In the genomic region with DNA sequence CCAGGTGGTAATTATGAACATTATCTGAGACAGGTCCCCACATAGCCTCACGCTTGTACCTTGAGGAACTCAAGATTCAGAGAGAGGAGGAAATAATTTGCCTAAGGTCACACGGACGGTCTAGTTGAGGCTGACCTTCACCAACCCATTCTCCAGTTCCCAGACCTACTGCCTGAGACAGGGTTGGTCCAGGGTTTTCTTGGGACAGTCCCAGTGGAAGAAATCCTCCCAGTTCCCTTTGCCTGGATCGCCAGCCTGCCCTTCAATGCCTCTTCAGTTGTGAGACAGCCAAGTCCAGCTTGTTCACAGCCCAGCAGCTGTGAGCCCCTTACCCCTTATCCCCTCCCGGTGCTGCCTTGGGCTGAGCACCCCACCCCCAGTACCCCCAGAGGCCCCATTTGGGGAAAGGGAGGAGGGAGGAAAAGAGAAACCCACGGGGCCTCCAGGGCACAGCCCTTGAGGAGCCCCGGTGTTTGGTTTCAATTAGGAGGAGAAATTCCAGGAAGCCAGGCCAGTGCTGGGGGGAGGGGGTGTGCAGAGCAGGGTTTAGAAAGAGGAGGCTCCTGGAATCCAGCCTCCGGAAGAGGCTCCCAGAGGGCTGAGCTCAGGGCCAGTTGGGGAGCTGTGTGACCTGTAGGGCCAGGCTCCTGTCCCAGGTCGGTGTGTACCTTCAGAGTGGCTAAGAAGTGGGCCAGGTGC, we compare ENCODE assay signal across 8 mouse cellular contexts. TPM values are rescaled to one million over a fixed set of nuclear protein-coding genes. Genes with fewer than 3 reads are reported as not detected.
DNase-seq lines count a peak whose midpoint lies in the region; ATAC-seq and TF ChIP-seq lines count a peak whose summit lies in the region.

No protein-coding gene starts in this region.

- peak; percentile 74 for ATAC-seq in forebrain, embryonic 14.5 days
- peak; percentile 69; the same call in 1 of the 2 replicates for ATAC-seq in hindbrain, embryonic 11.5 days (ENCODE audit: low FRiP score)
- peak; percentile 90 for ATAC-seq in limb, embryonic 15.5 days (ENCODE audit: insufficient number of reproducible peaks, low FRiP score, low TSS enrichment, low read depth)
- ATAC-seq in neural tube, embryonic 11.5 days (ENCODE audit: insufficient read depth, low FRiP score, low TSS enrichment): no peak

- WGBS in spleen, adult 2 months: 40% methylated on average over 9 of the region's 9 CpGs
- 14% methylated on average over 9 of the region's 9 CpGs for WGBS in forebrain, embryonic 14.5 days
- WGBS in hindbrain, embryonic 11.5 days: 16% methylated on average over 9 of the region's 9 CpGs
- WGBS in limb, embryonic 15.5 days: 10% methylated on average over 9 of the region's 9 CpGs
- 13% methylated on average over 9 of the region's 9 CpGs for WGBS in neural tube, embryonic 11.5 days
- WGBS in thymus, adult 2 months: 56% methylated on average over 9 of the region's 9 CpGs

- no peaks in the 10 kb centered on the region for H3K9me3 ChIP-seq in forebrain, embryonic 14.5 days (replicated peaks; ENCODE audit: control insufficient read depth, low read length)
- no peaks in the 10 kb centered on the region for H3K9me3 ChIP-seq in hindbrain, embryonic 11.5 days (ENCODE audit: control insufficient read depth, low read length)
- no peaks in the 10 kb centered on the region for H3K9me3 ChIP-seq in limb, embryonic 15.5 days
- no peaks in the 10 kb centered on the region for H3K9me3 ChIP-seq in neural tube, embryonic 11.5 days (ENCODE audit: control insufficient read depth, low read length)

- peak overlapping the region; percentile 18; the same call in 1 of the 2 replicates for H3K27ac ChIP-seq in spleen, adult 2 months (ENCODE audit: insufficient read depth, low read length)
- H3K27ac ChIP-seq in forebrain, embryonic 14.5 days (ENCODE audit: low read depth, low read length): no peak overlapping the region; the same call in 1 of the 2 replicates
- peak overlapping the region; percentile 56; the same call in 1 of the 2 replicates for H3K27ac ChIP-seq in hindbrain, embryonic 11.5 days (ENCODE audit: low read depth, low read length)
- H3K27ac ChIP-seq in limb, embryonic 15.5 days: peak overlapping the region; percentile 92
- peak overlapping the region; percentile 15; the same call in 1 of the 2 replicates for H3K27ac ChIP-seq in neural tube, embryonic 11.5 days (ENCODE audit: low read depth, low read length)
- H3K27ac ChIP-seq in left cerebral cortex, adult 2 months: no peak overlapping the region
- H3K27ac ChIP-seq in thymus, adult 2 months (ENCODE audit: control insufficient read depth, insufficient read depth, low read length): no peak overlapping the region

- peaks cover 4% of the 10 kb centered on the region; the same call in 1 of the 2 replicates for H3K4me1 ChIP-seq in spleen, adult 2 months (ENCODE audit: control insufficient read depth, insufficient read depth, insufficient read length)
- peaks cover 19% of the 10 kb centered on the region for H3K4me1 ChIP-seq in forebrain, embryonic 14.5 days (ENCODE audit: control insufficient read depth, insufficient read depth, low read length)
- peaks cover 5% of the 10 kb centered on the region; the same call in 1 of the 2 replicates for H3K4me1 ChIP-seq in hindbrain, embryonic 11.5 days (replicated peaks; ENCODE audit: control insufficient read depth, insufficient read depth, low read length)
- H3K4me1 ChIP-seq in limb, embryonic 15.5 days: peaks cover 27% of the 10 kb centered on the region
- H3K4me1 ChIP-seq in neural tube, embryonic 11.5 days (ENCODE audit: control insufficient read depth, insufficient read depth, low read length): peaks cover 11% of the 10 kb centered on the region
- peaks cover 9% of the 10 kb centered on the region for H3K4me1 ChIP-seq in thymus, adult 2 months (replicated peaks; ENCODE audit: control insufficient read depth, insufficient read depth, low read length)

- H3K36me3 ChIP-seq in spleen, adult 2 months (ENCODE audit: control insufficient read depth, insufficient read depth, low read length): no peaks in the 10 kb centered on the region
- H3K36me3 ChIP-seq in forebrain, embryonic 14.5 days (ENCODE audit: control insufficient read depth, insufficient read depth, low read length): no peaks in the 10 kb centered on the region
- H3K36me3 ChIP-seq in hindbrain, embryonic 11.5 days (ENCODE audit: control insufficient read depth, insufficient read depth, low read length): no peaks in the 10 kb centered on the region
- no peaks in the 10 kb centered on the region for H3K36me3 ChIP-seq in limb, embryonic 15.5 days
- no peaks in the 10 kb centered on the region for H3K36me3 ChIP-seq in neural tube, embryonic 11.5 days (ENCODE audit: control insufficient read depth, insufficient read depth, low read length)
- no peaks in the 10 kb centered on the region for H3K36me3 ChIP-seq in thymus, adult 2 months (ENCODE audit: control insufficient read depth, insufficient read depth, low read length)

- H3K4me3 ChIP-seq in spleen, adult 2 months (ENCODE audit: extremely low read depth, insufficient read depth, insufficient read length): no peak overlapping the region
- H3K4me3 ChIP-seq in forebrain, embryonic 14.5 days (ENCODE audit: low read depth, low read length): no peak overlapping the region
- H3K4me3 ChIP-seq in hindbrain, embryonic 11.5 days (ENCODE audit: low read depth, low read length): no peak overlapping the region
- H3K4me3 ChIP-seq in limb, embryonic 15.5 days: peak overlapping the region; percentile 16
- no peak overlapping the region for H3K4me3 ChIP-seq in neural tube, embryonic 11.5 days (ENCODE audit: low read depth, low read length)
- no peak overlapping the region for H3K4me3 ChIP-seq in left cerebral cortex, adult 2 months
- no peak overlapping the region for H3K4me3 ChIP-seq in thymus, adult 2 months (ENCODE audit: control insufficient read depth, insufficient read depth, low read length)

- peak overlapping the region; percentile 3; the same call in 1 of the 2 replicates for H3K4me2 ChIP-seq in forebrain, embryonic 14.5 days (ENCODE audit: low read length)
- no peak overlapping the region for H3K4me2 ChIP-seq in hindbrain, embryonic 11.5 days (replicated peaks; ENCODE audit: low read depth, low read length)
- peak overlapping the region; percentile 43 for H3K4me2 ChIP-seq in limb, embryonic 15.5 days
- 0 out of 2 replicates have a peak overlapping the region, but pooled peaks have one; percentile 7 for H3K4me2 ChIP-seq in neural tube, embryonic 11.5 days (ENCODE audit: low read depth)

- intact Hi-C loops in left cerebral cortex, adult 2 months (cut with DNase I): no loop called here

- TF ChIP-seq POLR2A in spleen, adult 2 months (IDR thresholded peaks at IDR 0.05; ENCODE audit: low read depth, low read length): no peak
- TF ChIP-seq POLR2A in thymus, adult 2 months (IDR thresholded peaks at IDR 0.05; ENCODE audit: control insufficient read depth, extremely low read depth, insufficient read depth, low read length, poor library complexity): no peak

- no peak overlapping the region for H3K9ac ChIP-seq in forebrain, embryonic 14.5 days (ENCODE audit: low read length)
- H3K9ac ChIP-seq in hindbrain, embryonic 11.5 days (ENCODE audit: low read depth, low read length): 0 out of 2 replicates have a peak overlapping the region, but pooled peaks have one; percentile 8
- H3K9ac ChIP-seq in limb, embryonic 15.5 days: no peak overlapping the region
- H3K9ac ChIP-seq in neural tube, embryonic 11.5 days (ENCODE audit: low read length): 0 out of 2 replicates have a peak overlapping the region, but pooled peaks have one; percentile 5

- no peak for TF ChIP-seq CTCF in spleen, adult 2 months (IDR thresholded peaks at IDR 0.05; ENCODE audit: extremely low read depth, insufficient read depth, insufficient read length, insufficient replicate concordance)
- no peak for TF ChIP-seq CTCF in left cerebral cortex, adult 2 months (IDR thresholded peaks at IDR 0.05)
- no peak for TF ChIP-seq CTCF in thymus, adult 2 months (IDR thresholded peaks at IDR 0.05; ENCODE audit: borderline replicate concordance, control insufficient read depth, extremely low read depth, insufficient read depth, low read length, poor library complexity)

- DNase-seq in spleen, adult 2 months (ENCODE audit: low read depth in 1 of 2, low spot score in 2 of 2): no peak
- DNase-seq in spleen, postnatal 4 days (ENCODE audit: low spot score in 2 of 2): no peak
- DNase-seq in forebrain, embryonic 14.5 days (ENCODE audit: low spot score): peak; percentile 55
- DNase-seq in hindbrain, embryonic 11.5 days (ENCODE audit: low spot score): peak; percentile 64
- peak; percentile 72 for DNase-seq in neural tube, embryonic 11.5 days (ENCODE audit: low spot score)
- no peak for DNase-seq in left cerebral cortex, adult 2 months (ENCODE audit: extremely low spot score in 1 of 2, low spot score in 2 of 2)
- DNase-seq in thymus, adult 2 months: no peak

- no peaks in the 10 kb centered on the region for H3K27me3 ChIP-seq in spleen, adult 2 months (ENCODE audit: control insufficient read depth, insufficient read depth, low read length)
- no peaks in the 10 kb centered on the region for H3K27me3 ChIP-seq in forebrain, embryonic 14.5 days (replicated peaks; ENCODE audit: control insufficient read depth, insufficient read depth, low read length)
- H3K27me3 ChIP-seq in hindbrain, embryonic 11.5 days (ENCODE audit: control insufficient read depth, insufficient read depth, low read length): no peaks in the 10 kb centered on the region
- H3K27me3 ChIP-seq in limb, embryonic 15.5 days: no peaks in the 10 kb centered on the region
- no peaks in the 10 kb centered on the region for H3K27me3 ChIP-seq in neural tube, embryonic 11.5 days (ENCODE audit: control insufficient read depth, insufficient read depth, low read length)
- no peaks in the 10 kb centered on the region for H3K27me3 ChIP-seq in thymus, adult 2 months (ENCODE audit: control insufficient read depth, insufficient read depth, low read length)

RNA-seq across cellular contexts. Expression of a gene that starts 42.9 kb away (rescaled TPM):
- 5.5 and 7.7 TPM in 2 replicates for polyA plus RNA-seq in spleen, adult 2 months (2012; rRNA removed)
- polyA plus RNA-seq in forebrain, embryonic 14.5 days (2014; fragmentation: Nextera tagmentation; extraction: Ambion mirVana): 0.77 and 1.3 TPM in 2 replicates
- polyA plus RNA-seq in hindbrain, embryonic 11.5 days (2014; fragmentation: Nextera tagmentation; extraction: Ambion mirVana): 1.4 and 1.7 TPM in 2 replicates
- polyA plus RNA-seq in limb, embryonic 15.5 days (2015; fragmentation: Nextera tagmentation; extraction: Ambion mirVana): 4.0 and 4.8 TPM in 2 replicates
- polyA plus RNA-seq in neural tube, embryonic 11.5 days (2014; fragmentation: Nextera tagmentation; extraction: Ambion mirVana): 1.4 and 1.8 TPM in 2 replicates
- total RNA-seq in left cerebral cortex, adult 2 months (2021): 10 to 100 TPM; 51.7 to 54.1 TPM
- polyA plus RNA-seq in thymus, adult 2 months (2012; rRNA removed): 6.4 and 10.0 TPM in 2 replicates

Comparison
In these comparisons a context has a peak if more than half of its experiments do, and no peak if none do; other contexts are left out.
1. DNase-seq: peak in forebrain, embryonic 14.5 days (single experiment), hindbrain, embryonic 11.5 days (single experiment) and neural tube, embryonic 11.5 days (single experiment); none in spleen, adult 2 months (0 of 2), spleen, postnatal 4 days (0 of 2), left cerebral cortex, adult 2 months (0 of 2) and thymus, adult 2 months (single experiment).
2. H3K27ac ChIP-seq: peak in spleen, adult 2 months (single experiment), hindbrain, embryonic 11.5 days (single experiment), limb, embryonic 15.5 days (single experiment) and neural tube, embryonic 11.5 days (single experiment); none in forebrain, embryonic 14.5 days (single experiment), left cerebral cortex, adult 2 months (single experiment) and thymus, adult 2 months (single experiment).
3. H3K9ac ChIP-seq: peak in hindbrain, embryonic 11.5 days (single experiment) and neural tube, embryonic 11.5 days (single experiment); none in forebrain, embryonic 14.5 days (single experiment) and limb, embryonic 15.5 days (single experiment).